Mouse (Mus musculus) heart, adult 2 months (tissue): ENCODE results near the gene Ppp1r10. TPM values are rescaled to one million over a fixed set of nuclear protein-coding genes. Genes with fewer than 3 reads are reported as not detected.
A peak's percentile ranks its signal among the peaks of the same experiment; 100 is the strongest.
"Not testable (repeated sequence)": the region's sequence is repeated elsewhere in the genome, so short reads cannot be mapped to it uniquely, and the experiment has no call there.

Experiments
- DNase-seq, 2 experiments: peaks; one replicate each; pipeline ENCODE4 v3.0.0; 2021
- H3K27ac ChIP-seq: fragments of 200-600 bp; 2 replicates; pipeline ENCODE4 v1.8.1; 2022
- H3K27me3 ChIP-seq: fragments of 200-500 bp; 2 replicates; pipeline ENCODE4 v1.6.1; 2012; ENCODE audit warnings: mild to moderate bottlenecking, low read length, inconsistent platforms, mixed read lengths; ENCODE audit not compliant: control insufficient read depth, insufficient read depth
- H3K36me3 ChIP-seq: fragments of 200-500 bp; 2 replicates; pipeline ENCODE4 v1.6.1; 2012; ENCODE audit warnings: low read length, inconsistent platforms; ENCODE audit not compliant: control insufficient read depth, insufficient read depth
- H3K4me1 ChIP-seq: fragments of 200-500 bp; 2 replicates; pipeline ENCODE4 v1.6.1; 2011; ENCODE audit warnings: low read length; ENCODE audit not compliant: control insufficient read depth, insufficient read depth
- H3K4me3 ChIP-seq: fragments of 200-600 bp; 2 replicates; pipeline ENCODE4 v1.8.1; 2022
- H3K79me2 ChIP-seq: fragments of 200-500 bp; replicated peaks from 2 replicates; pipeline ENCODE4 v1.6.1; 2012; ENCODE audit warnings: mild to moderate bottlenecking, inconsistent platforms, low read length, moderate library complexity, mixed read lengths; ENCODE audit not compliant: control insufficient read depth, insufficient read depth
- H3K9ac ChIP-seq: fragments of 200-500 bp; 2 replicates; pipeline ENCODE4 v1.6.1; 2012; ENCODE audit warnings: low read depth, mild to moderate bottlenecking, control low read depth, inconsistent platforms, low read length, mixed read lengths
- CTCF ChIP-seq: fragments of 200-600 bp; IDR thresholded peaks from 2 replicates; pipeline ENCODE4 v1.8.1; 2022; ENCODE audit warnings: antibody characterized with exemption, mild to moderate bottlenecking, moderate library complexity
- EP300 ChIP-seq: fragments of 200-500 bp; IDR thresholded peaks from 2 replicates; pipeline ENCODE4 v1.6.1; 2011; ENCODE audit warnings: low read depth, low read length, control low read depth; ENCODE audit not compliant: insufficient read depth
- POLR2A ChIP-seq: fragments of 200-500 bp; IDR thresholded peaks from 2 replicates; pipeline ENCODE4 v1.6.1; 2011; ENCODE audit warnings: mild to moderate bottlenecking, low read depth, low read length, control low read depth; ENCODE audit not compliant: insufficient read depth
- WGBS: fragments of 180-500 bp; shearing (Covaris S2); methylation state at CpG from one replicate; pipeline ENCODE4 v1.1.7; 2018; 5-methylcytosine and 5-hydroxymethylcytosine counted together
- intact Hi-C: fragments of 180-260 bp; cut with DNase I; formaldehyde crosslinking; loops from one replicate; pipeline ENCODE4 v1.15.1; 2025
- polyA plus RNA-seq: library from polyadenylated mRNA; depleted of rRNA; stranded (reverse); fragments of >200 nt; gene quantifications from 2 replicates; pipeline ENCODE4 v1.2.3, GENCODE M21; 2012
- total RNA-seq, 2 experiments: library from RNA; stranded (reverse); gene quantifications; 2 replicates each; pipeline ENCODE4 v1.2.3; 2021

Ppp1r10 gene
- total and polyA plus RNA-seq, 3 experiments: 18.1 to 40.9 (median 26.4) TPM

DNA sequence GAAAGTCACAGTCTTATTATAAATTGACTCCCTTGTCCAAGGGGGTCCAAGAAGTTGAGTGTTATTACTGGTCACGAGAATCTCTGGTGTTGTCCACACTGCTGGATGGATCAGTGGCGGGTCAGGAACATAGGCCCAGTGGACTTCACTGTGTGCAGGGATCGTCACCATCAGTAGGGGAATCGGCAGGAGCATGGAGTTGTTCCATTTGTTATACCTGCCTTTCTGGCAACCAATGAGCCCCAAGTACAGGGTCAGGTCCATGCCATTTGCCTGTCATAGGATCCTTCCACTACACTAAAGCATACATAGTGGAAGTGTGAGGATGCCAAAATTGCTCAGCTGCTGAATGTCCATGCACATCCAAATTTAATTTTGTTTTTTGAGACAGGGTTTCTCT lies 16.4 kb downstream of the Ppp1r10 start:
- Histone ChIP-seq H3K79me2 (no peaks in the 10 kb centered on the region), H3K27ac (no peak overlapping the region), H3K9ac (no peak overlapping the region), H3K27me3 (no peaks in the 10 kb centered on the region), H3K4me1 (no peaks in the 10 kb centered on the region), H3K36me3 (no peaks in the 10 kb centered on the region; the same call in 1 of the 2 replicates), H3K4me3 (no peak overlapping the region)
- TF ChIP-seq EP300 (no peak), CTCF (no peak), POLR2A (no peak)
- no peak for DNase-seq
- WGBS: 85% methylated on average over 4 of the region's 4 CpGs
- intact Hi-C loops: loop anchor here (10.0 kb wide), 1 partner anchor 132 kb away; no protein-coding TSS in a partner anchor

DNA sequence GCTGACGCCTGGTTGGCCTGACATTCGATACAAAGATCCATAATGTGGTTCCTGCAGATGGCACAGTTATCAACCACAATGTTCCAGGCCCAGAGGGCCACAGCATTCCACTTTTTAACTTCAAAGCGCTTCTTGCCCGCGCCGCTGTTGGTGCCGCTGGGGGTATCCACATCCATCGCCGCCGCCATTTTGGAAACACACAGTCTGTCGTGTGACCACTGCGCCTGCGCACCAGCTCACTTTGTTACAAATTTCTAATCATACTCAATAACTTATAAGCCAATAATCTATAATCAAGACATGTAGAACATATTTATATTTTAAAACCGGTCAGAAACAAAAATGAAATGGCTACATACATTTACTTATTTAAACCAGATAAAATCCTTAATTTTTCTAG lies 19.5 kb downstream of the Ppp1r10 start:
- H3K9ac ChIP-seq, DNase-seq, H3K27me3 ChIP-seq, H3K36me3 ChIP-seq, H3K4me1 ChIP-seq, H3K79me2 ChIP-seq, H3K27ac ChIP-seq, H3K4me3 ChIP-seq: not testable (repeated sequence)
- intact Hi-C loops: loop anchor here (5.0 to 10.0 kb wide), 2 partner anchors 129 to 257 kb away; partner anchors contain the start of gene H2-T3
- WGBS: 87% methylated on average over 14 of the region's 14 CpGs

DNA sequence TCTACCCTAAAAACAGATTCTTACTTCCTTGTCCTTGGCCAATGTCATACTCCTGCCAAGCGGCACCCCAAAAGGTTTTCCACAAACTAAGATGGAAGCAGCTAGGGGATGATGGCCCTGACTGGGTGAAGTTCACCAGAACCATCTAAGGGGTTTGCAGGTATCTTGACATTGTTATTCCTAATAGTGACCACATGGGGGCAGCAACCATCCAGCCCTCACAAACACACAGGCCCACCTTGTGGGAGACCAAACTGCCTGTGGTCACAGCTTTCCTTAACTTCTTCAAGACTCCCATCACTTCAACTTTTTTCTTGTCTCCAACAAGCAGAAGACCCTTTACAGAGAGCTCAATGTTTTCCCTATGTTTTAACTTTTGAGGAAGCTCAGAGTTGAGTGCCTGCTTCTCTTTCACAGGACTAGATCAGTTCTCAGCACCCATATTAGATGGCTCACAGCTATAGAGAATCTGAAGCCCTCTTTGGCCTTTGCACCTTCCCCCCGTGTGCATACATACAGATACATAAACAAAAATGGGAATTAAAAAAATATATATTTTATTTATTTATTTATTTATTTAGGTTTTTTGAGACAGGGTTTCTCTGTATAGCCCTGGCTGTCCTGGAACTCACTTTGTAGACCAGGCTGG lies 21.6 kb downstream of the Ppp1r10 start:
- H3K9ac ChIP-seq: no peak overlapping the region
- H3K4me3 ChIP-seq: no peak overlapping the region
- DNase-seq: peak in 1 of 2 experiments; percentile 37
- WGBS: 29% methylated on average over 2 of the region's 2 CpGs
- no peaks in the 10 kb centered on the region for H3K36me3 ChIP-seq
- no peaks in the 10 kb centered on the region for H3K27me3 ChIP-seq
- no peaks in the 10 kb centered on the region for H3K4me1 ChIP-seq
- no peak overlapping the region for H3K27ac ChIP-seq
- peak; percentile 66; the same call in 1 of the 2 replicates for TF ChIP-seq EP300
- TF ChIP-seq CTCF: no peak; the same call in 1 of the 2 replicates
- no peak for TF ChIP-seq POLR2A
- H3K79me2 ChIP-seq: no peaks in the 10 kb centered on the region
- intact Hi-C loops: loop anchor here (1.0 to 10.0 kb wide), 3 partner anchors 55 to 254 kb away; partner anchors contain the start of gene H2-T3

- Histone ChIP-seq H3K27ac (no peak overlapping the region), H3K4me3 (no peak overlapping the region), H3K9ac (no peak overlapping the region), H3K27me3 (no peaks in the 10 kb centered on the region), H3K4me1 (no peaks in the 10 kb centered on the region), H3K79me2 (no peaks in the 10 kb centered on the region), H3K36me3 (no peaks in the 10 kb centered on the region)
- intact Hi-C loops: loop anchor here (5.0 to 10.0 kb wide), 2 partner anchors 126 to 253 kb away; partner anchors contain the start of gene H2-T3
- WGBS: 68% methylated on average over 2 of the region's 2 CpGs
- no peak for DNase-seq
- TF ChIP-seq POLR2A (no peak), EP300 (no peak), CTCF (no peak)
Observed at GRCm38 (mm10) chr17:35939108-35939507, 22.9 kb downstream of the Ppp1r10 start.

- WGBS: 61% methylated on average over 1 of the region's 1 CpGs
- no peak for DNase-seq
- H3K36me3 ChIP-seq: no peaks in the 10 kb centered on the region
- no peak overlapping the region for H3K9ac ChIP-seq
- intact Hi-C loops: loop anchor here (5.0 to 10.0 kb wide), 2 partner anchors 125 to 252 kb away; partner anchors contain the start of gene H2-T3
- no peak for TF ChIP-seq EP300
- TF ChIP-seq POLR2A: no peak
- TF ChIP-seq CTCF: no peak
- H3K27ac ChIP-seq: no peak overlapping the region
- H3K79me2 ChIP-seq: no peaks in the 10 kb centered on the region
- no peaks in the 10 kb centered on the region for H3K4me1 ChIP-seq
- no peaks in the 10 kb centered on the region for H3K27me3 ChIP-seq
- H3K4me3 ChIP-seq: no peak overlapping the region
Observed at GRCm38 (mm10) chr17:35939941-35940340, 23.7 kb downstream of the Ppp1r10 start.

DNA sequence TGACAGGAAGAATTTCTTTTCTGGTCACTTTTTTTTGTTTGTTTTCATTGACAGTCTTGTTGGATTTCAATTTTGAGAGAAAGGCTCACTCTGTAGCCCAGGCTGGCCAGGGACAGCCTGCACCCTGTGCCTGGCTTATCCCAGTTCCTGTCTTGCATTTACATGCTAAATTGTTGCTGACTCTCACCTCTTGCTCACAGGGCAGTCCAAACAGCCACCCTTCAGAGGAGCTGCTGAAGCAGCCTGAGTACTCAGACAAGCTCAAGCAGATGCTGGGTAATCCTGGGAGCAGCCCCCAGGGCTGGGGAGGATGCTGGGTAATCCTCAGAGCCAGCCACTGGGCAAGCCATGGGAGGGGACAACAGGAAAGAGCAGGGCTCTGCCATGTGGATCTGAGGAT lies 34.7 kb downstream of the Ppp1r10 start:
- intact Hi-C loops, H3K27me3 ChIP-seq, H3K4me3 ChIP-seq, DNase-seq, H3K36me3 ChIP-seq, H3K27ac ChIP-seq, H3K79me2 ChIP-seq, H3K9ac ChIP-seq, H3K4me1 ChIP-seq: not testable (repeated sequence)

GRCm38 (mm10) chr17:35952559-35952958 lies 36.3 kb downstream of the Ppp1r10 start:
- H3K4me3 ChIP-seq, H3K9ac ChIP-seq, H3K4me1 ChIP-seq, H3K36me3 ChIP-seq, DNase-seq, H3K27ac ChIP-seq, intact Hi-C loops, H3K79me2 ChIP-seq, H3K27me3 ChIP-seq: not testable (repeated sequence)
- WGBS: 84% methylated on average over 3 of the region's 3 CpGs
